Mouse (Mus musculus) brain, adult 10 weeks (tissue): ENCODE measurements around the gene Snupn. TPM values are rescaled to one million over a fixed set of nuclear protein-coding genes. Genes with fewer than 3 reads are reported as not detected.

ENCODE experiments used
- polyA plus RNA-seq: library from polyadenylated mRNA; stranded (reverse); fragments of 350-450 nt; fragmentation: Illumina TruSeq; extraction: RNeasy Lipid Tissue Mini Kit (QIAGEN cat#74804); gene quantifications from one replicate; pipeline ENCODE4 v1.2.3, GENCODE M21; 2015; ENCODE audit warnings: low read depth, low replicate concordance

The Snupn gene
- 20.3 TPM for polyA plus RNA-seq

DNA sequence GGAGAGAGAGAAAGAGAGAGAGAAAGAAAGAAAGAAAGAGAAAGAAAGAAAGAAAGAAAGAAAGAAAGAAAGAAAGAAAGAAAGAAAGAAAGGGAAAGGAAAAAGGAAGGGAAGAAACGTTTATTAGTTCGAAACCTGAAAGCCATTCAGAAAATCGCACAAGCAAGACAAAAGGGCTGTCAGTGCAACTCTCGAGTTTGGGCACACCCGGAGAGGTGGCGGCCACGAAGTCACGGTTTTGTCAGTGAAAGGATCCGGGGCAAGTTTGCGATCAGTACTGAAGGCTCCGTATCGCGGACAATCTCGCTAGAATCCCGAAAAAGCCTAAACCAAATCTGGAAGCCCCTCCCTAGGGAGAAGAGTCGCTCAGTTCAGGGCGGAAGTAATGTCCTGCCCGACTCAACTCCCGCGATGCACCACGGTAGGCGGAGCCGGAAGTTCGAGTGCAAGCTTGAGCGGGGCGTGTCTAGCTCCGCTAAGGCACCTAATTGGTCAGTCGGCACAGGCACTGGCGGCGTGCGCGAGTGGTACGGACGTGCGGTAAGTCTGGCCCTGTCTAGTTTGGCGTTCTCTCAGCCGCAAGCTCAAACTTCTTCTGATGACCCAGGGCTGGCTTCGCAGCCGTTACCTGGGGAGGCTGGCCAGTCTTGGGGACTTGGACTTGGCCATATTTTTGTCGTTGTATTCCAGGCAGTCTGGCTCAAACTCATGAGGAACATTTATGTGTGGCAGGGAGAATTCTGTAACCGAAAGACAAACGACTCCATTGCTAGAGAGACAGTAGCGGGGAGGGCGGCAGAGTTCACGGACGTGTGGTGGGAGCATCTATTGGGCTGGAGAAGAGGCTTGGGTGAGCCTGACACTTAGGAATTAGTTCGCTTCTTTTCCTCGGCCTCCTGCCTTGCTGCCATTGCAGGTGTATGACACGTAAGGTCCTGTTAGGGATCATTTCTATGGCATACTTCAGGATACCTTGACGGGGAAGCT is at the start of gene Snupn:
Gene Snupn, plus strand, starts transcription at position 465 of the 987 bp plus-strand sequence.

DNA sequence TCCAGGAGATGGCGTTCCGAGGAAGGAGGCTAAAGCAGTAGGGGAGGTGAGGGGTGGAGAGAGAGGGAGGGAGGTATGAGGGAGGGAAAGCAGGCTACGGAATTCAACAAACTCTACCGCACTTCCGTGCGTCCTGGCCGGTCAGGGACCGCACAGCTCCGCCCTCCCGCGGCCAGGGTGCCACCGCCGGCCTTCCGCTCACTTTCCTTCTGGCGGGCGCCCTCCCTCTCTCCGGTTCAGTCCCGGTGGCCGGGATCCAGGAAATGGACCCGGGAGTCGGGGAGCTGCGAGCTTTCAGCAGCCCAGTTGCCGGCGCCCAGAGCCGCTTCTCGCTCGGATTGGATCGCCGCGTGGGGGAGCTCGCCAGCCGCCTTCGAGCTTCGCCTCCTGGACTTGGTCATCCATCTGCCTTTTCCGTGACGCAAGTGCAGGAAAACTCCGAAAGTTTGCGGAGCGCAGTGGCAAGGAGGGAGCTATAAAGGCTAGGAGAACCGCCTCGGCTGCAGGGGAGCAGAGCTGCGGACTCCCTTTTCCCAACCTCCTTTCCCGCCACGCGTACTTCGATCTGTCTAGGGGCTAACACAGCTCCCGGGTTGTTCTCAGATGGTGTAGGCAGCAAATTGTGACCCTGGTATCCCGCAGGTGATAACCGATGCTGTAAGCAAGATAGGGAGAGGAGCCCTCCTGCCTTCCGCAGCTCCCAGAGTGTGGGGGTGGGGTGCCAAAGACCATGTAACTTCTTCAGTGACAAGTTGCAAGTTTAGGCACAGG is 22.5 kb upstream of the Snupn start, which contains the start of gene Snx33:
Gene Snx33, minus strand, starts transcription at position 331 of the 771 bp plus-strand sequence.

GRCm38 (mm10) chr9:56937223-56938160 is 13.2 kb upstream of the Snupn start, which contains the start of gene Imp3:
Gene Imp3 (plus strand): TSS chr9:56937475.

DNA sequence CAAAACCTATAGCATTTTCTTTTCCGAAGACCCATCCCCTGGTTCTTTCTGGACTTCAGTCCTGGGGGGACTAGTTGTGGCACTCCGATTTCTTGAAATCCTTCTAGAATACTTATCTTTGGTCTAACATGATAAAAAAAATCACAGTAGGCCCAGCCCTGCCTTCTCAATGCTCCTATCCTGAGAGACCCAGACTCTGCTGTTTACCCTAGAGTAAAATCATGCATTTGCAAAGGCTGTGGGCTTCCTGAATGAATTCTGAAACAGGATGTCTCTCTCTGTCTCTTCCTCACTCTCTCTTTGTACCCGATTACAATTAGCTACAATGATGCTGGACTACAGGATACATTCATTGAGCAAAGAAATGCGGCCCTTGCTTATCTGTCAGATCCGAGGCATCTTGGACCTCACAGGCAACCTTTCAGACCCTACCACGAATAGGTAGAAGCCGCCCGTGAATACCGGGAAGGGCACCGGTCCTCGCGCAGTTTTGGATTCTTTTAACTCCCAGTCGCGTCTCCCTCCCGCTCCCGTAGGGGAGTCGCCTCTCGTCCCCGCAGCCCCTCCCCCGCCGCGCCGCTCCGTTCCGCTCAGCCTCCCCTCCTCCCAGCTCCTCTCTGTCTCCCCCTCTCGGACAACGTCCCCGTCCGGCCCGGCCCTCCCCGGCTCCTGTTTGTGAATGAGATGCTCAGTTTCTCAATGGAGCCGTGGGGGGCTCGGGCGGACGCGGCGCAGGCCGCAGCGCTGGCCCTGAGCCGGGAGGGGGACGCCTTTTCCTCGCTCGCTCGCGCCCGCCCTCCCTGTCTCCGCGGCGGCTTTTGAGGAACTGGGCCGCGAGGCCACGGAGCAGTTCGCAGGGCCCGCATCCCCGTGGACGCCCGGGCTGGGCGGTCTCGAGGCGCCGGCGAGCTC is 43.9 kb downstream of the Snupn start, which contains the start of gene Ptpn9:
Gene Ptpn9, plus strand, starts transcription at position 638 of the 912 bp plus-strand sequence.

Other genes with a start within 250 kb of the Snupn start
- 242 TPM for gene Lingo1, start 154.4 kb upstream of the Snupn start, polyA plus RNA-seq
- not detected for gene Odf3l1, start 86.2 kb upstream of the Snupn start, polyA plus RNA-seq
- gene Cspg4, start 85.8 kb upstream of the Snupn start, polyA plus RNA-seq, result 10.1 TPM
- 5.6 TPM for gene Snx33, start 22.5 kb upstream of the Snupn start, polyA plus RNA-seq
- 59.4 TPM for gene Imp3, start 13.4 kb upstream of the Snupn start, polyA plus RNA-seq
- gene Ptpn9, start 44.0 kb downstream of the Snupn start, polyA plus RNA-seq, result 21.3 TPM
- gene Sin3a, start 121.2 kb downstream of the Snupn start, polyA plus RNA-seq, result 15.9 TPM
- 92.8 TPM for gene Man2c1, start 179.8 kb downstream of the Snupn start, polyA plus RNA-seq
- 8.2 TPM for gene Neil1, start 197.4 kb downstream of the Snupn start, polyA plus RNA-seq
- 118 TPM for gene Commd4, start 207.5 kb downstream of the Snupn start, polyA plus RNA-seq